Mouse (Mus musculus): ENCODE measurements around the gene Tex33.

DNA sequence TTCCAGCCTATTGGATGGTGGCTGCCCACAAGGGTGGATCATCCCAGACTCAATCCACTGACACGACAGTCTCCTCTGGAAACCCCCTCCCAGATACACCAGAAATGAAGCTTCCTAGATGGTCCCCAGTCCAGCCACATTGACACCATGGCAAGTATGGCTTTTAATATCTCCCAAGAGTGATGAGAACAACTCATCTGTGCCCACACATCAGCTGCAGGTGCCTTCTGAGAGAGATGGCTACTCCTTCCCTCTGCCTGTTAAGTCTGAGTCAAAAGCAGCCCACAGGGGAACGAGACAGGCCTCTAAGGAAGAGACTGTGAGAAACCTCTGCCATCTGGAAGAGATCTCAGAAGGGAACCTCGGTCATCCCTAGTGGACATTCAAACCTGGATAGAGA, 27.9 kb downstream of the Tex33 start:
- no peak for TF ChIP-seq POLR2A (IDR thresholded peaks at IDR 0.05; ENCODE audit: low read depth, low read length)
- no peak for TF ChIP-seq CTCF (IDR thresholded peaks at IDR 0.05; ENCODE audit: borderline replicate concordance, insufficient read depth, low read length)
